Mouse (Mus musculus) kidney, postnatal 0 days (tissue): ENCODE measurements at regions not wholly inside any gene's neighbourhood (a gene's known extent, or its start where the extent isn't known, plus 50 kb on each side); places are given as distances from the start of the nearest gene placed in this dataset.

Experiments
- ATAC-seq: fragments of 200-750 bp; cut with Nextera tagmentation; replicated peaks from 2 replicates; pipeline ENCODE4 v1.8.0; 2017; ENCODE audit warnings: low read depth, moderate number of reproducible peaks, moderate TSS enrichment, moderate library complexity; ENCODE audit not compliant: low FRiP score
- DNase-seq: peaks from one replicate; pipeline ENCODE4 v3.0.0-alpha.2; 2016; ENCODE audit warnings: low spot score
- H3K27ac ChIP-seq: fragments of 300-500 bp; sonication (generic); 2 replicates; pipeline ENCODE4 v1.5.1; 2014; ENCODE audit warnings: mild to moderate bottlenecking
- H3K27me3 ChIP-seq: fragments of 300-500 bp; sonication (generic); 2 replicates; pipeline ENCODE4 v1.6.1; 2014; ENCODE audit warnings: low read length, mixed read lengths; ENCODE audit not compliant: insufficient read depth
- H3K36me3 ChIP-seq: fragments of 300-500 bp; sonication (generic); 2 replicates; pipeline ENCODE4 v1.6.1; 2014; ENCODE audit warnings: low read length, mixed read lengths; ENCODE audit not compliant: insufficient read depth
- H3K4me1 ChIP-seq: fragments of 300-500 bp; sonication (generic); replicated peaks from 2 replicates; pipeline ENCODE4 v1.6.1; 2014; ENCODE audit warnings: antibody characterized with exemption, low read length, mixed read lengths; ENCODE audit not compliant: insufficient read depth
- H3K4me2 ChIP-seq: fragments of 300-500 bp; sonication (generic); 2 replicates; pipeline ENCODE4 v1.6.1; 2014; ENCODE audit warnings: mild to moderate bottlenecking, low read length, moderate library complexity, mixed read lengths
- H3K4me3 ChIP-seq: fragments of 300-500 bp; sonication (generic); replicated peaks from 2 replicates; pipeline ENCODE4 v1.5.1; 2014; ENCODE audit warnings: low read depth, low read length
- H3K9ac ChIP-seq: fragments of 300-500 bp; sonication (generic); 2 replicates; pipeline ENCODE4 v1.6.1; 2014; ENCODE audit warnings: low read depth, low read length
- H3K9me3 ChIP-seq: fragments of 300-500 bp; sonication (generic); replicated peaks from 2 replicates; pipeline ENCODE4 v1.6.1; 2016; ENCODE audit warnings: low read length, inconsistent platforms, mixed read lengths
- CTCF ChIP-seq: IDR thresholded peaks from 2 replicates; pipeline ENCODE4 v1.5.1; 2016; ENCODE audit warnings: antibody characterized with exemption, low read depth, mild to moderate bottlenecking, moderate library complexity
- WGBS: fragments of 180-500 bp; shearing (Covaris S2); extraction: QIAGEN DNeasy Blood & Tissue Kit; methylation state at CpG from one replicate; pipeline ENCODE4 v1.1.7; 2014; 5-methylcytosine and 5-hydroxymethylcytosine counted together

GRCm38 (mm10) chr10:118956352-118956751 is 86.3 kb upstream of the Dyrk2 start:
- Histone ChIP-seq H3K9me3 (no peaks in the 10 kb centered on the region), H3K4me3 (no peak overlapping the region), H3K4me1 (no peaks in the 10 kb centered on the region), H3K36me3 (no peaks in the 10 kb centered on the region), H3K9ac (no peak overlapping the region), H3K27me3 (no peaks in the 10 kb centered on the region), H3K27ac (no peak overlapping the region), H3K4me2 (no peak overlapping the region)
- DNase-seq (no peak), ATAC-seq (no peak)
- WGBS = 78% methylated on average over 9 of the region's 9 CpGs
- no peak for TF ChIP-seq CTCF

- Histone ChIP-seq H3K9me3 (no peaks in the 10 kb centered on the region), H3K36me3 (no peaks in the 10 kb centered on the region), H3K4me2 (no peak overlapping the region), H3K4me1 (no peaks in the 10 kb centered on the region), H3K9ac (no peak overlapping the region), H3K27ac (no peak overlapping the region), H3K4me3 (no peak overlapping the region), H3K27me3 (no peaks in the 10 kb centered on the region)
- no peak for DNase-seq
- ATAC-seq = no peak
- TF ChIP-seq CTCF = no peak
- WGBS = 86% methylated on average over 6 of the region's 6 CpGs
Measured at GRCm38 (mm10) chr10:118953440-118953839, 83.4 kb upstream of the Dyrk2 start.

GRCm38 (mm10) chr10:118952756-118953155 is 82.7 kb upstream of the Dyrk2 start:
- WGBS = 87% methylated on average over 9 of the region's 9 CpGs
- DNase-seq = no peak
- Histone ChIP-seq H3K36me3 (no peaks in the 10 kb centered on the region), H3K9ac (no peak overlapping the region), H3K9me3 (no peaks in the 10 kb centered on the region), H3K4me1 (no peaks in the 10 kb centered on the region), H3K27me3 (no peaks in the 10 kb centered on the region), H3K4me2 (no peak overlapping the region), H3K4me3 (no peak overlapping the region), H3K27ac (no peak overlapping the region)
- TF ChIP-seq CTCF = no peak
- ATAC-seq = no peak

GRCm38 (mm10) chr10:118947724-118948123 is 77.7 kb upstream of the Dyrk2 start:
- H3K9ac ChIP-seq = no peak overlapping the region
- H3K4me2 ChIP-seq = peak overlapping the region; percentile 27; the same call in 1 of the 2 replicates
- ATAC-seq (no peak), DNase-seq (peak; percentile 78)
- WGBS = 30% methylated on average over 6 of the region's 6 CpGs
- H3K9me3 ChIP-seq = no peaks in the 10 kb centered on the region
- H3K36me3 ChIP-seq = no peaks in the 10 kb centered on the region
- TF ChIP-seq CTCF = no peak
- H3K4me1 ChIP-seq = no peaks in the 10 kb centered on the region
- no peaks in the 10 kb centered on the region for H3K27me3 ChIP-seq
- H3K27ac ChIP-seq = no peak overlapping the region
- H3K4me3 ChIP-seq = no peak overlapping the region

- peak overlapping the region; percentile 27; the same call in 1 of the 2 replicates for H3K4me2 ChIP-seq
Measured at GRCm38 (mm10) chr10:118947016-118947674, 77.1 kb upstream of the Dyrk2 start.

GRCm38 (mm10) chr10:118927316-118927715 is 57.3 kb upstream of the Dyrk2 start:
- no peak for TF ChIP-seq CTCF
- WGBS = 73% methylated on average over 12 of the region's 12 CpGs
- H3K27me3 ChIP-seq = no peaks in the 10 kb centered on the region
- H3K4me2 ChIP-seq = no peak overlapping the region
- H3K4me3 ChIP-seq = no peak overlapping the region
- H3K4me1 ChIP-seq = 0 out of 2 replicates have a peak, but pooled peaks cover 3% of the 10 kb centered on the region
- no peak overlapping the region for H3K9ac ChIP-seq
- no peak for ATAC-seq
- H3K27ac ChIP-seq = no peak overlapping the region
- no peaks in the 10 kb centered on the region for H3K9me3 ChIP-seq
- H3K36me3 ChIP-seq = no peaks in the 10 kb centered on the region
- DNase-seq = peak; percentile 65

More at GRCm38 (mm10) chr10:118947016-118947674, 77.1 kb upstream of the Dyrk2 start:
- H3K27me3 ChIP-seq = no peaks in the 10 kb centered on the region
- DNase-seq (peak; percentile 20), ATAC-seq (0 out of 2 replicates have a peak, but pooled peaks have one; percentile 17)
- H3K36me3 ChIP-seq = no peaks in the 10 kb centered on the region
- H3K9ac ChIP-seq = no peak overlapping the region
- 46% methylated on average over 9 of the region's 9 CpGs for WGBS
- H3K9me3 ChIP-seq = no peaks in the 10 kb centered on the region
- no peak for TF ChIP-seq CTCF
- no peak overlapping the region for H3K4me3 ChIP-seq
- H3K4me1 ChIP-seq = no peaks in the 10 kb centered on the region
- H3K27ac ChIP-seq = no peak overlapping the region
